Mouse (Mus musculus) C2C12 (cell line): ENCODE data around the gene Olfr1413. TPM values are rescaled to one million over a fixed set of nuclear protein-coding genes. Genes with fewer than 3 reads are reported as not detected.

ENCODE experiments used
- H3K27me3 ChIP-seq: one replicate; pipeline ENCODE4 v1.6.1; 2011; ENCODE audit not compliant: control insufficient read depth, insufficient read depth, insufficient read length
- H3K36me3 ChIP-seq: one replicate; pipeline ENCODE4 v1.6.1; 2011; ENCODE audit not compliant: control insufficient read depth, insufficient read depth
- H3K4me3 ChIP-seq: one replicate; pipeline ENCODE4 v1.5.1; 2011; ENCODE audit warnings: mild to moderate bottlenecking, control low read depth; ENCODE audit not compliant: poor library complexity, insufficient read depth, severe bottlenecking
- H3K79me2 ChIP-seq: one replicate; pipeline ENCODE4 v1.6.1; 2011; ENCODE audit not compliant: control insufficient read depth, insufficient read depth
- H3K79me3 ChIP-seq: one replicate; pipeline ENCODE4 v1.6.1; 2011; ENCODE audit warnings: low read depth, control low read depth
- H3ac ChIP-seq: one replicate; pipeline ENCODE3; 2011; ENCODE audit warnings: low read depth; ENCODE audit not compliant: control insufficient read depth, insufficient read length
- CEBPB ChIP-seq: IDR thresholded peaks from one replicate; pipeline ENCODE4 v1.6.1; 2011; ENCODE audit warnings: low read depth, mild to moderate bottlenecking, control low read depth, moderate library complexity
- CTCF ChIP-seq: IDR thresholded peaks from one replicate; pipeline ENCODE4 v1.5.1; 2011; ENCODE audit not compliant: control insufficient read depth, insufficient read depth, insufficient read length
- FOSL1 ChIP-seq: IDR thresholded peaks from one replicate; pipeline ENCODE4 v1.8.0; 2011; ENCODE audit warnings: mild to moderate bottlenecking, low read length; ENCODE audit not compliant: poor library complexity, insufficient read depth, severe bottlenecking
- MAX ChIP-seq: IDR thresholded peaks from one replicate; pipeline ENCODE4 v1.6.1; 2011; ENCODE audit warnings: mild to moderate bottlenecking, control low read depth
- MYOD1 ChIP-seq: IDR thresholded peaks from one replicate; pipeline ENCODE4 v1.6.1; 2011; ENCODE audit warnings: low read depth; ENCODE audit not compliant: control insufficient read depth, insufficient read length
- MYOG ChIP-seq: IDR thresholded peaks from one replicate; pipeline ENCODE4 v1.6.1; 2011; ENCODE audit not compliant: control insufficient read depth, insufficient read length; ENCODE audit errors: extremely low read depth
- USF1 ChIP-seq: IDR thresholded peaks from one replicate; pipeline ENCODE4 v1.6.1; 2011; ENCODE audit warnings: low read depth, mild to moderate bottlenecking, control low read depth, moderate library complexity
- long read RNA-seq, 2 experiments: library from polyadenylated mRNA; unstranded; transcript quantifications; one replicate each; pipeline ENCODE4 v2.0.0; 2019 to 2020
- polyA plus RNA-seq: library from polyadenylated mRNA; unstranded; fragments of >200 nt; fragmentation: generic; extraction: Trizol; gene quantifications from one replicate; pipeline ENCODE4 v1.2.1, GENCODE M21; 2012; ENCODE audit warnings: missing spikeins

Gene Olfr1413
- not detected for polyA plus RNA-seq
- long read RNA-seq, experiment 1: 0 reads
- long read RNA-seq, experiment 2: 0 reads

- Histone ChIP-seq H3K79me3 (no peaks in the 10 kb centered on the region), H3K4me3 (no peak within 1 kb of the TSS), H3K27me3 (peaks cover 39% of the 10 kb centered on the region), H3K36me3 (no peaks in the 10 kb centered on the region), H3K79me2 (no peaks in the 10 kb centered on the region), H3ac (no peak within 1 kb of the TSS)
- TF ChIP-seq FOSL1 (no peak), MYOD1 (no peak), MAX (no peak), MYOG (no peak), USF1 (no peak), CEBPB (no peak), CTCF (no peak)
These were observed at the start of gene Olfr1413 for GRCm38 (mm10) chr1:92571022-92571421. Gene Olfr1413 (plus strand): TSS chr1:92571322.

- Histone ChIP-seq H3K79me3 (no peaks in the 10 kb centered on the region), H3K36me3 (no peaks in the 10 kb centered on the region)
These were observed 49.7 kb upstream of the Olfr1413 start for GRCm38 (mm10) chr1:92521376-92521775.

GRCm38 (mm10) chr1:92523764-92524163, 47.4 kb upstream of the Olfr1413 start:
- Histone ChIP-seq H3K79me3 (no peaks in the 10 kb centered on the region), H3K4me3 (no peak overlapping the region), H3K36me3 (no peaks in the 10 kb centered on the region), H3K27me3 (peaks cover 17% of the 10 kb centered on the region), H3K79me2 (no peaks in the 10 kb centered on the region), H3ac (no peak overlapping the region)
- no peak for TF ChIP-seq FOSL1
- no peak for TF ChIP-seq MYOG
- no peak for TF ChIP-seq USF1
- TF ChIP-seq MYOD1: no peak
- no peak for TF ChIP-seq CEBPB
- TF ChIP-seq MAX: no peak
- TF ChIP-seq CTCF: no peak

More at GRCm38 (mm10) chr1:92521376-92521775, 49.7 kb upstream of the Olfr1413 start:
- Histone ChIP-seq H3K27me3 (peaks cover 29% of the 10 kb centered on the region), H3K4me3 (no peak overlapping the region), H3K79me2 (no peaks in the 10 kb centered on the region), H3ac (no peak overlapping the region)
- TF ChIP-seq MYOG (no peak), MYOD1 (no peak)

GRCm38 (mm10) chr1:92536972-92537371, 34.1 kb upstream of the Olfr1413 start:
- H3K79me3 ChIP-seq: no peaks in the 10 kb centered on the region
- H3K4me3 ChIP-seq: no peak overlapping the region
- H3ac ChIP-seq: no peak overlapping the region
- H3K27me3 ChIP-seq: peaks cover 3% of the 10 kb centered on the region
- H3K36me3 ChIP-seq: no peaks in the 10 kb centered on the region
- H3K79me2 ChIP-seq: no peaks in the 10 kb centered on the region
- TF ChIP-seq MYOD1 (no peak), FOSL1 (no peak), CTCF (no peak), MYOG (no peak), CEBPB (no peak), USF1 (no peak), MAX (no peak)

- no peaks in the 10 kb centered on the region for H3K79me3 ChIP-seq
- no peaks in the 10 kb centered on the region for H3K36me3 ChIP-seq
- H3ac ChIP-seq: no peak overlapping the region
- H3K4me3 ChIP-seq: no peak overlapping the region
- TF ChIP-seq USF1 (no peak), MYOD1 (no peak), FOSL1 (no peak), MYOG (no peak)
- no peaks in the 10 kb centered on the region for H3K79me2 ChIP-seq
- peaks cover 5% of the 10 kb centered on the region for H3K27me3 ChIP-seq
These were observed 32.1 kb upstream of the Olfr1413 start for GRCm38 (mm10) chr1:92539071-92539470.

- no peak for TF ChIP-seq MYOD1
- TF ChIP-seq MYOG: no peak
- TF ChIP-seq CTCF: no peak
- TF ChIP-seq MAX: no peak
- TF ChIP-seq CEBPB: no peak
- no peak for TF ChIP-seq FOSL1
- no peak for TF ChIP-seq USF1
- no peaks in the 10 kb centered on the region for H3K79me3 ChIP-seq
- no peaks in the 10 kb centered on the region for H3K36me3 ChIP-seq
- H3K79me2 ChIP-seq: no peaks in the 10 kb centered on the region
- peaks cover 7% of the 10 kb centered on the region for H3K27me3 ChIP-seq
- no peak overlapping the region for H3K4me3 ChIP-seq
- H3ac ChIP-seq: no peak overlapping the region
These were observed 25.2 kb upstream of the Olfr1413 start for GRCm38 (mm10) chr1:92545929-92546328.
